Mouse (Mus musculus) urinary bladder, postnatal 4 days (tissue): Measurements from ENCODE around the gene Adamts6.
A peak's percentile ranks its signal among the peaks of the same experiment; 100 is the strongest.

Experiments
- DNase-seq, 2 experiments: peaks; one replicate each; pipeline ENCODE4 v3.0.0; 2021 to 2022; ENCODE audit warnings: low spot score in 2 of 2

The Adamts6 gene

DNA sequence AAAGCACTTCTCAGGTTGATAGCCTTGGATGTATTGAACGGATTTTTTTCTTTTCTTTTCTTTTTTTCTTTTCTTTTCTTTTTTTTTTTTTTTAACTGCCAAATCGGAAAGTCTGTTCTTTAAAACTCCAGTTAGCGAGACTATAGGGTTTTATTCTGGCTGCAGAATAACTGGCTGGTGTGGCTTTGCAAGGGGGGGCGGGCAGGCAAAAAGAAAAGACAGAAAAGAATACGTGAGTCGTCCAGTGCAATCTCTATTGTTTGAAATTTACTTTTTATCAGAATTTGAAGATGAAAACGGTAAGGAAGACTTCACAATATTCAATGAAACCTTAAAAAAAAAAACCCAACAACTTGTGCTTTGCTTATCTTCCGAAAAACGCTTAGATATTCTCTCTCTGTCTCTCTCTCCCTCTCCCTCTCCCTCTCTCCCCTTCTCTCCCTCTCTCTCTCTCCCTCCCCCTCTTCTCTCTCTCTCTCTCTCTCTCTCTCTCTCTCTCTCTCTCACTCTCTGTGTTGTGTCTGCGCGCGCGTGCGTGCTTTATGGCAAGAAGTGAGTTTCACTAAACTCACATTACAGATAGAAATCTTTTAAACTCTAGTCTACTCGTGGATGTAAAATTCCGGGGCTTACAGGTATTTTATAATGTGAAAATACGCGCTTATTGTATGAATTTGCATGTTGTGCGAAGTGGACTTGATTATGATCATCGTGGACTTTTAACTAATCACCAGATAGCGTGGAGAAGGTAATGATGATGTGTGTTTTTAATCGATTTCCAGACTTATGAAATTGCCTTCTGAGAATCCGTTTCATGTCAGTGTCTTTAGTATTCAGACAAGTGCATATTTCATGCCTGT, at the start of gene Adamts6:
Gene Adamts6, plus strand, starts transcription at position 470 of the 860 bp plus-strand sequence.
- DNase-seq = no peak

- no peak for DNase-seq
Observed at GRCm38 (mm10) chr13:104258997-104259396, 28.6 kb upstream of the Adamts6 start.

DNA sequence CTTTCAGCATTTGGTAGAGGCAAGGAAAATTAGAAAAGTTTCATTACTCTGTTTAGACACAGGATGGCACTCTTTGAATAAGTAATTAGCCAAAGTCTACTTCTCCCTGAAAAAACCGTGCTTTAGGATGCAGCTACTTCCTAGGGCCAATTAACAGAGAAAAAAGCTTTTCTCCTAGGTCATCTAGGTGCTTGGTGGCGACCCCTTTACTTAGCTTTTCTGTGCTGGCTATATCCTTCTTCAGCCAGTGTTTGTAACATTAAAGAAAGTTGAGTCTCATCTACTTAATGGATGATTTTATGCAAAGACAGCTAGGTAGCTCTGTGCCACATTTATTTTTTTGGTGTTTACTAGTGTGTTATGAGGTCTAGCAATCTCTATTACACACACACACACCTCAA, 2.6 kb upstream of the Adamts6 start:
- no peak for DNase-seq

GRCm38 (mm10) chr13:104285737-104286311, 1.8 kb upstream of the Adamts6 start:
- DNase-seq = peak in 1 of 2 experiments; percentile 20

- no peak for DNase-seq
Observed at GRCm38 (mm10) chr13:104286336-104286735, 1.3 kb upstream of the Adamts6 start.

DNA sequence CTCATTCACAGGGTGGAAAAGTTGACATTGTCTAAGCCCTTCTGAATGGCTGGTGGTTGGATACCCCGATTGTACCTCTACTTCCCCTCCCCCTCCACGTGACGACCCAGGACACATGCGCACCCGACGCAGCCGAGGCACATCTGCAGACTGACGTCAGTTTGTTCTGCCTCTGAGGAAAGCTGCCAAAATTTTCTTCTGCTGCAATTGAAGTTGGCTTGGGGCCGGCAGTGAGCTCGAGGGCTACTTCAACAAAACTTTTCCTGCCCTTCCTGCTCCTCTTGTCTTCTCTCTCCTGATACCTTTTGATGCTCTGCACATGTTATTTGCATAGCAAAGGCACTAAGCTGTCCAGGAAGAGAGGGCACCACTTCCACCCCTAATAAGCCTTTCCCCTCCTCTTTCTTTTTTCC, 732 bp upstream of the Adamts6 start:
- DNase-seq = peak; percentile 85 to 89

- peak; percentile 53 to 73 for DNase-seq
Observed at GRCm38 (mm10) chr13:104288226-104288859, 708 bp downstream of the Adamts6 start.

- DNase-seq = no peak
Observed at GRCm38 (mm10) chr13:104289176-104289575, 1.5 kb downstream of the Adamts6 start.

GRCm38 (mm10) chr13:104295472-104295871, 7.8 kb downstream of the Adamts6 start:
- DNase-seq = no peak

GRCm38 (mm10) chr13:104329336-104329735, 41.7 kb downstream of the Adamts6 start:
- DNase-seq = no peak

GRCm38 (mm10) chr13:104329742-104330141, 42.1 kb downstream of the Adamts6 start:
- no peak for DNase-seq

GRCm38 (mm10) chr13:104352590-104352989, 65.0 kb downstream of the Adamts6 start:
- no peak for DNase-seq

DNA sequence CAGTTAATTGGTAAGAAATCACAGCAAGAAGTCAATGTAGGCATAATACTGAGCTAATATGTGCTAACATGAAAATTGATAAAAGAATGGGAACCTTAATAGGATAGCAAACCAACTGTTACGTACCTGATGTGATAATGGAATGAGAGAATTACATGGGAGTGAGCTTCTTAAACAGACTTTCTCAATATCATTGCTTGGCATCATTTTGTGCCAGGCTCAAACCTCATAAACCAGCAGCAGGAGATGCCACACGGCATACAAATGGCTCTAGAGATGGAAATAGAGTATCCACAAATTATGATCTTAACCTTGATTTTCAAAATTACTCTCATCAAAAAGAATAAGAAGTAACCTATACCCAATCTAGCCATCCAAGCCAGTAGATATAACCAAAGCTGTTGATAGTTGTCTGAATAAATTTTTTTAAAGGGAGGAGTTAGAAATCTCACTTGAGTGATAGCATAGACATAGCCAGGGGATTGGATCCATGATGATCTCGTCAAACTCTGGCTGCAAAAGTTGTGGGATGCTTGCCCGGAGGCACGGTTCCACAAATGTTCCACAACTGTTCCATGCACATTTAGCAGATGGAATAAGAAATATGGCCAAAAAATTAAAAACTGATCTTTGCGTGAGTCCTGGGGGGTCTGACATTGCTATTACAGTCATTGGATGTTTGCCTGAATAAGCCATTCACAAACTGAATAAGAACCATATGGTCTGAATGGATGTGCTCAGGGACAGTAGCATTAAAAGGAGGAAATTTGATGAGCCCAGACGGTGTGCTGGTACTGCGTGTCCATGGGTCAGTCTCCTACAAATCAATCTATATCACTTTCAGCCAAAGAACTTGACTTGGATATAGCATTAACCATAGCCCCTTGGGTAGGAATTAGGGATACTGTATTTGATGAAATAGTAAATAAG, 106.1 kb downstream of the Adamts6 start:
- DNase-seq = peak in 1 of 2 experiments; percentile 22

GRCm38 (mm10) chr13:104397814-104398213, 110.2 kb downstream of the Adamts6 start:
- DNase-seq = no peak

- DNase-seq = no peak
Observed at GRCm38 (mm10) chr13:104432734-104433133, 145.1 kb downstream of the Adamts6 start.

GRCm38 (mm10) chr13:104442559-104442958, 154.9 kb downstream of the Adamts6 start:
- no peak for DNase-seq

- no peak for DNase-seq
Observed at GRCm38 (mm10) chr13:104445437-104445836, 157.8 kb downstream of the Adamts6 start.

DNA sequence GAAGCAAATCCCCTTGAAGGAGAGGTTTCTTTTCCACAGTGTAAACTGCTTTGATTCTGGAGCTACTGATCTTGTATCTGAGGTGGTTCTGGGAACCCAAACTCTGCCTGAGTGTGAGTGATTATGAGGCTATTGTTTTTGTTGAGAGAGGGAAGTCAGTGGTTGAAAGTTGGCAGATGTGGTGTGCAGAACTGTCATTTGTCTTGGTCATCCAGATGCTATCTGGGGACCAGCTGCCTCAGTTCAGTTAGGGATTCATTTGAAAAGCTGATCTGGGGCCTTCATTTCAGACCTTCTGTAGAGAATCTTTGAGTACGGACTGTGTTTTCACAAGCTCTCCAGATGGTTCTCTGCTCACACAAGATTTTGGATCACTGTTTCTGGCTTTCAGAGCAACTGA, 159.3 kb downstream of the Adamts6 start:
- no peak for DNase-seq

GRCm38 (mm10) chr13:104447470-104447869, 159.8 kb downstream of the Adamts6 start:
- DNase-seq = no peak

DNA sequence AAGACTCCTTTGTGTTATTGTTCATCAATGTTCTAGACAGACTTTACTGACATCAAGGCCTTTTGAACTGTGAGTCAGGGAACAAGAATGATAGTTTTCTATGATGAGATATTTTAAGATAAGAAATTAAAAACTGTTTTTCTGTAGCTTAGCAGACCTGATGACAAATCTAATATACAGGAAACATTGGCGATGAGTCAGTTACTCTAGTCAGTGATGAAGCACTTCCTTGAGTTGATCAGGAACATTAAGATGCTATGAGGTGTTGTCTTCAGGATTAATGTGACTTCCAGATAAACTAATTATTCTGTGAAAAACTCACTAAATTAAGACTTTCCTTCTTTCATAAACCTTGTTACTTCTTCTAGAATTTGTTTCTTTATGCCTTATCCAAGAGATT, 160.7 kb downstream of the Adamts6 start:
- no peak for DNase-seq

DNA sequence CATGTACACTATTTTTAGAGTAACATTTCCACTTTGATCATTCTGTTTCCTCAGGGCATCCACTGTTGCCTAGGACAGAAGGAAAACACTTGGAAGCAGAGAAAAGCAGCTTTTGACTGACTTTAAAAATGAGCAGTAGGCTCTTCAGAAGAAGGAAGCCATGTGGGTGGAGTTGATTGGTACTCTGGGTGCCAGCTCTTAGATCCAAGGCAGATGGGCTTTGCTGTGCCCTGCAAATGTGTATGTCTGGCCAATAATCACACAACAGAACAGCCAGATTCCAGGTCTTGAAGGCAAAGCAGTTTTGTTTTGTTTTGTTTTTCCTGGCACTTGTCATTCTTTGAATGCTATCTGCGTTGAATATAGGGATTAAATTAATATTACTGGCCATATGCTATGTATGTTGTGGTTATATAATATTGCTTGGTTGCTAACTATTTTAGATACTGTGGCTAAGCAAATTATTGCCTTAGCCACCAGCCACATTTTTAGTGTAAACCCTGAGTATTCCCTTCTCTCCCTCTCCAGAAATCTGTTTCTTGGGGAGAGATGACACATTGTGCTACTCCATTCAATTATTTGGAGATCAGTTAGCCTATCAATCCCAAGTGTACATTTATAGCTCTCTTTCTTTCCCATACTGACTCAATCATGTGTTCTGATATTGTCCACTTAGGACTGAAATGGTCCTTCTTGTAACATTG, 165.8 kb downstream of the Adamts6 start:
- DNase-seq = no peak
